Mouse (Mus musculus): ENCODE data around the gene Gm11060. TPM values are rescaled to one million over a fixed set of nuclear protein-coding genes. Genes with fewer than 3 reads are reported as not detected.

Gm11060 gene
- total RNA-seq, 2 experiments from 2014 or later, result not detected

Other genes with a start within 250 kb of the Gm11060 start
- gene Prrg4, start 242.1 kb upstream of the Gm11060 start, total RNA-seq (2021), result 1 to 10 TPM in 1 of 2 experiments, under 1 TPM in 1; 0.77 to 1.1 TPM
- 1 to 10 TPM; 3.0 to 4.1 TPM for gene Ccdc73, start 224.2 kb upstream of the Gm11060 start, total RNA-seq (2021)
- gene Eif3m, start 74.9 kb upstream of the Gm11060 start, total RNA-seq (2021), result 100 to 1,000 TPM; 112 to 115 TPM
- gene Wt1, start 34.5 kb downstream of the Gm11060 start, total RNA-seq (2021), result under 1 TPM in 1 of 2 experiments, not detected in 1; 0.18 TPM
- gene Them7, start 132.3 kb downstream of the Gm11060 start, total RNA-seq (2021), result not detected

All from gastrocnemius, postnatal 10 days (tissue).